Mouse (Mus musculus) CD4-positive, CD25-positive, alpha-beta regulatory T cell, adult 2 months (primary cell): ENCODE results near the gene Vmn2r14.
"Not testable (repeated sequence)": the region's sequence is repeated elsewhere in the genome, so short reads cannot be mapped to it uniquely, and the experiment has no call there.

ENCODE experiments used
- DNase-seq: peaks from one replicate; pipeline ENCODE4 v3.0.0-alpha.2; 2012; ENCODE audit warnings: low read depth, low spot score

The Vmn2r14 gene

DNA sequence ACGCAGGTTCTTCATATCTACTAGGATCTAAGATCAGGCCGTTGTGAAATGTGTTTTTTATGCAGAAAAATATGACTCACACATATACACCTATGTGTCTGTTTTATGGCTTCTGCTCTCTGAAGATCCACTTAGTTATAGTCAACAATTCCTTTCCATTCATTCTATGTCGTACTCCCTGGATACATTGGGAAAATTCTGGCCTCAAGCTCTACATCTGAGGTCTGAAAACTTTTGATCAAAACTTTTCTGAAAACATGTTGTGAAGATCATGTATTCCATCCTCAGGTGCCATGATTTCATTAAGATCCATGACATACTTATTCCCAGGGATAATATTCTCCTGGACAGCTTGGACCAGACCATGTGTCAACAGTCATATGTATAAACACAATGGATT lies at the start of gene Vmn2r14:
Vmn2r14 (minus strand) TSS at position 101 of the 400 bp plus-strand sequence.
- DNase-seq: no peak

DNA sequence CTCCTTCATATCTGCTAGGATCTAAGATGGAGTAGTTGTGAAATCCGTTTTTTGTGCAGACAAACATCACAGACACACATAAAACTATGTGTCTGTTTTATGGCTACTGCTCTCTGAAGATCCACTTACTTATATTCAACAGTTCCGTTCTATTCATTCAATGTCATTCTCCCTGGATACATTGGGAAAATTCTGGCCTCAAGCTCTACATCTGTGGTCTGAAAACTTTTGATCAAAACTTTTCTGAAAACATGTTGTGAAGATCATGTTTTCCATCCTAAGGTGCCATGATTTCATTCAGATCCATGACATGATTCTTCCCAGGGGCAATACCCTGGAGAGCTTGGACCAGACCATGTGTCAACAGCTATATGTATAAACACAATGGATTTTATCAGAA lies 32.4 kb downstream of the Vmn2r14 start, which contains the start of gene Vmn2r13:
Vmn2r13 (minus strand) TSS at position 101 of the 400 bp plus-strand sequence.
- not testable (repeated sequence) for DNase-seq

DNA sequence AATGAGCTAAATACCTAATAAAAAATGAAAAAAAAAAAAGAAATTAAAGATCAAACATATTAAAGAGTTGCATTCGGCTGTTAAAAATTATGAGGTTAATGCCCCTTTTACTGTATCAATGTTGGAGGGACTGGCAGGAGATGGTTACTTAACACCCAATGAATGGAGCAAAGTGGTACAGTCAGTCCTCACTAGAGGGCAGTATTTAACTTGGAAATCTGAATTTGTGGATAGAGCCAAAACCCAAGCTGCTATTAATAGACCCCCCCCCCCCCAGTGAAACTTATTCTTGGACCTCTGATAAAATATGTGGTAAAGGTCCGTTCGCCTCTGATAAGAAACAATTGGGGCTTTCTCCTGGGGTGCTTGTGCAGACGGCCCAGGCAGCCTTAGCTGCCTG lies 57.7 kb downstream of the Vmn2r14 start:
- DNase-seq: not testable (repeated sequence)
